Mouse (Mus musculus) adrenal gland, adult 18-20 months (tissue): ENCODE results near the gene Fscn1. TPM values are rescaled to one million over a fixed set of nuclear protein-coding genes. Genes with fewer than 3 reads are reported as not detected.

ENCODE experiments used
- DNase-seq, 2 experiments: peaks; one replicate each; pipeline ENCODE4 v3.0.0; 2021 to 2022; ENCODE audit warnings: low spot score in 2 of 2
- long read RNA-seq, 2 experiments: library from polyadenylated mRNA; stranded (forward); transcript quantifications; one replicate each; pipeline ENCODE4 v2.0.0; 2021
- total RNA-seq, 2 experiments: library from RNA; stranded (reverse); gene quantifications; 1 replicate in 1 of 2; 2 replicates in 1 of 2; pipeline ENCODE4 v1.2.3; 2021

The Fscn1 gene
- 10 to 100 TPM; 17.3 to 25.6 TPM for total RNA-seq
- long read RNA-seq, experiment 1, transcript Fscn1-201 (5 exons, 2,675 nt) = major isoform, 28 of 30 reads
- long read RNA-seq, experiment 1, partial matches to known transcripts = 0 of 30 reads
- long read RNA-seq, experiment 1, other reads (novel, unspliced or antisense) = 2 of 30 reads
- long read RNA-seq, experiment 2, transcript Fscn1-201 (5 exons, 2,675 nt) = major isoform, 24 of 30 reads
- long read RNA-seq, experiment 2, partial matches to known transcripts = 5 of 30 reads
- long read RNA-seq, experiment 2, other reads (novel, unspliced or antisense) = 1 of 30 reads

DNA sequence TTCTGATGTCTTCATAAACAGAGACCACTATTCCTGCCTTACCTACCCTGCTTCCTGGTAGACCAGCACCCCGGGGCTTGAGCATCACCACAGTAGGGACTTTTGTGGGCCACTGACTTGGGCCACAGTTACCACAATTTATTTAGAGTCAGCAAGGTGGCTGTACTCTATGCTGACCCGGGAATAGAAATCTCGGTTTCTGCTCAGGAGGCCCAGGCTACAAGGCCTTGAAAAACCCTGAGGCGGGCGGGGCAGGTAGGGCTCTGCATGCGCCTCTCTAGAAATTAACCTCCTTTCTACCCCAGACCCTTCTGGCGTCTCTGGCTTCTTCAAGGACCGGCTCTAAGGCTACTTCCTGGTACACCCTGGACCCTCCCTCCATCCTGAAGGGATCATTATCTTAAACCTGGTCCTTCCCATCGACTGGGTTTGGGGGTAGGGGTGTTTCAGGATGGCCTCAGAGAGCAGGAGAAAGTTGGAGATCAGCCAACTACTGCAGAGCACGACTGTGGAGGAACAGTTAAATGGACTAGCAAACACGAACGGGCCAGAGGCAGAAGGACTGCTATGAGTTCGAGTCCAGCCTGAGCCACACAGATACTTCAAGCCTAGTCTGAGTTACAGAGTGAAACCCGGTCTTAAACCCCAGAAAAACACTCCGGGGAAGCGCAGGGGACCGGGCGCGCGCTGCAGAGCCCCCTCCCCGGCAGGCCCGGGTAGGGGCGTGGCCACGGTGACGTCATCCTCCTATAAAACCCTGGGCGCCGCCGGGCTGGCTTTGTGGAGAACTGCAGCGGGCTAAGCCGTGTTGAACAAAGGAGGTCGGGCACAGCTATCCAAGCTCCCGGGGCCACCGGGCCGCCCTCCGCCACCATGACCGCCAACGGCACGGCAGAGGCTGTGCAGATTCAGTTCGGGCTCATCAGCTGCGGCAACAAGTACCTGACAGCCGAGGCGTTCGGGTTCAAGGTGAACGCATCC is at the start of gene Fscn1:
TSS of gene Fscn1 (plus strand) at position 768 of the 981 bp plus-strand sequence.
- peak; percentile 82 to 89 for DNase-seq

DNA sequence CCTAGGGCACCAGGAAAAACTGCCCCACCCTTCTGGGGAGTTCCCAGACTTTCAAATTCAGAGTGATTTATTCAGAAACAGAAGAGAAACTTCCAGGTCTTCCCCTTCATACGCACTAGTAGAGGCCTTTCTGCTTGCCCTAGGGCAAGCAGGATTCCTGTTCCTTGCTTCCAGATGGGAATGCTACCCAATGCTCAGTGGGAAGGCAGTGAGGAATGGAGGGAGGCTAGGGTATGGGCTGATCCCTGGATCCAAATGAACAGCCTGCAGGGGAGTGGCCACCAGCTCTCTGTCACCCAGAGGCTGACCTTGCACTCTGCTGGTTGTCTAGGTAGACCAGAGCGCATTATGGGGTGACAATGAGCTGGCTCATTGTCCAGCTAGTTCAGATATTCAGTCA is 48.5 kb upstream of the Fscn1 start:
- no peak for DNase-seq

DNA sequence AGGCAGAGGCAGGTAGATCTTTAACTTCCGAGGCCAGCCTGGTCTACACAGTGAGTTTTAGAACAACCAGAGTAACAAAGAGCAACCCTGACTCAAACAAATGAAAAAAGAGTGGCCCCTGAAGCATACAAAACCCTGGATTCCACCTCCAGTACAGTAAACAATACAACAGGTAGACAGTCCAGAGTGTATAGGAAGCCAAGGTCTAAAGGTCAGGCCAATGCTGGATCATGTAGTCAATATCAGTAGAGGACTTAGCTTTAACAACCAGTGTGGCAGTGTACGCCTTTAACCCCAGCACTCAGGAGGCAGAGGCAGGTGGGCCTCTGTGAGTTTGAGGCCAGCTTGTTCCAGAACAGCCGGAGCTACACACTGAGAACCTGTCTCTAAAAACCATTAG is 47.8 kb upstream of the Fscn1 start:
- DNase-seq = no peak

DNA sequence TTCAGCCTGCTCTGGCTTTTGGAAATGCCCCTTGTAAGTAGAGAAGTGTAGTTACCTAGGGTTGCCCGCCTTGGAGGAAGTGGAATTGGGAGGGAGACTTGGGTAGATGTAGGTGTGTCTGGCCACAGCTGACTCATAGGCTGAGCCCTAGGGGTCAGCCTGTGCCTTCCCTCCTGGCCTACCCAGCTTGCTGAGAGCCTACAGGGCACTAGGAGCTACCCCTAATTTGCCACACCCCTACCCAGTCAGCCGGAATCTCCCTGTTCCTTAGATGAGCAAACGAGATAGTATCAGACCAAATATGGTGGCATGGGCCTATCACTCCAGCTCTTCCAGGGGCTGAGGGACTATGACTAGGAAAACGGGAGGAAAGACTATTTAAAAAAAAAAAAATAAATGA is 47.4 kb upstream of the Fscn1 start:
- DNase-seq = no peak

GRCm38 (mm10) chr5:142915231-142915630 is 44.9 kb upstream of the Fscn1 start:
- no peak for DNase-seq

DNA sequence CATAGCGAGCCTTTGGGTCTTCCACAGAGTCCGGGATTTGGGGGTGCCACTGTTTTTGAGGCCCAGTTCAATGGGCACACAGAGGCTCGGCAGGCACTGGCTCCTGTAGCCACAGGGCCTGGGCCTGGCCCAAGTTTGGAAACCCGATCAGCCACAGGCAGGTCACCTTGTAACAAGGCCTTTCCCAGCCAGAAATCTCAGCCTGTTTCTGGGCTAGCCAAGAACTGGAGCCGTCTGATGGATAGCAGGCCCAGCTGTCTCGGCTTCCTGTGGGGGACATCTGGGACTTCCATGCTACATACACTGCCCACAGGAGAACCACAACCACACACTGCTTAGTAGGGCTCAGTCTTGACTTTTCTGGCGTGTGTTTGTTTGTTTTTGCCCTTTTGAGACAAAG is 43.5 kb upstream of the Fscn1 start:
- no peak for DNase-seq

DNA sequence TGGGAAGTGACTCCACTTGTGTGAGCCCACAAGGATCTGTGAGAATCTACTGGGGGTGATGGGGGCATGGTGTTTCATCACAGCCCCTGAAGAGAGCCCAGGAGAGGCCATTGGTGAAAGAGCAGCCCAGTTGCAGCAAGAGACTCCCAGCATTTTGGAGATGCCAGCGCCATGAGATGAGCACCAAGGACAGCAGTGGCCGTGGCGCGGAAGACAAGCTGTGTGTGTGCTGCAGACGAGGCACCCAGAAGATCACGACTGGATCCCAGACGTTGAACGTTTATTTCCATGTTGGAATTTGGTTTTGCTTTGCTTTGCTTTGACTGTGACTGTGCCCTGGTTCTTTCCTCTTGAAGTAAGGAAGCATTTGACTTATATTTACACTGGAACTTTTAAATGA is 42.7 kb upstream of the Fscn1 start:
- no peak for DNase-seq

DNA sequence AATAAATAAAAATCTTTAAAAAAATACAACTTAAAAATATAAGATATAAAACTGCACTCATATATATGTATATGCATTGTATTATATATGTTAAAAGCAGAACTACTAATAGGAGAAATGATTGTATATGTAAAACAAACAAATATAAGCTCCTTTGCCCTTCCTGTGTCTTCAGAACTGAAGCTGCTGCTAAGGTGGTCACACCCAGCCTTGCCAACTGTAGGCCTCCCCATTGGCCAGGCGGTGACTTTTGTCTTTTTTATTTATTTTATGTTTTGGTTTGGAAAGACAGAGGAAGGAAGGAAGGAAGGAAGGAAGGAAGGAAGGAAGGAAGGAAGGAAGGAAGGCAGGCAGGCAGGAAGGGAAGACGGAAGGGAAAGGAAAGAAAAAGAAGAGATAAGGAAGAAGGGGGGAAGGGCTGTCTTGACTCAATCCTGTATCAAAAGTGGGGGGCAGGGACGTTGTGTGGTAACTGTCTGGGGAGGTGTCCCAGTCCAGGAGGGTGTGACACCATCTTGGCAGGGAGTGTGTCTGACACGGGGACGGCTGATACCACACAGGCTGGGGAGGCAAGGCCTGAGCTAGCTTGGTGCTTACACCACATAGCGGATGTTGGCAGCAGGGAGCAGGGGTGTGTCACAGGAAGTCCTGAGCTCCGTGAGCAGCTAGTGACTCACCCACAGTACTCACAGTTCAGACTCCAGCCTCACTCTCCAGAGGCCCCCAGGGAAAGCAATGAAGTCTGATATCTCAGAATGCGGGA is 39.7 kb upstream of the Fscn1 start:
- peak; percentile 61 to 70 for DNase-seq

DNA sequence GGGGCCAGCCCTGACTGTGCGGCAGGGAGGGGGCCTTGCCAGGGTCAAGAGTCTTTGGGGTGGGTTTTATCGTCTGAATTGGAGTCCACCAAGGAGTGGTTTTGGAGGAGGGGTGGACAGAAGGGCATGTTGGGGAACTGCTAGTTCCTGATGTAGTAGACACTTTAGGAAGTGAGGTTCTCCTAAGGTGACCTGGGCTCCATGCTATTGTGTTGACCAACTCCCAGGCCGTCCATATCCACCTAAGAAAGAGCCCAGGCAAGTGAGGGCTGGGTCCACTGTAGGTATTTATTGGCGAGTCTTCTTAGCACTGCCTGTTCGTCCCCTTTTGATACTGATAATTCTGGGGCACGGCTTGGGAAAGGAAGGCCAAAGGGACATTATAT is 39.1 kb upstream of the Fscn1 start:
- no peak for DNase-seq

GRCm38 (mm10) chr5:142922251-142922650 is 37.9 kb upstream of the Fscn1 start:
- DNase-seq = no peak

- no peak for DNase-seq
Measured at GRCm38 (mm10) chr5:142923781-142924180, 36.4 kb upstream of the Fscn1 start.

GRCm38 (mm10) chr5:142924336-142924959 is 35.7 kb upstream of the Fscn1 start:
- DNase-seq = no peak

- no peak for DNase-seq
Measured at GRCm38 (mm10) chr5:142926204-142926939, 33.8 kb upstream of the Fscn1 start.

GRCm38 (mm10) chr5:142926940-142927228 is 33.3 kb upstream of the Fscn1 start:
- no peak for DNase-seq

- no peak for DNase-seq
Measured at GRCm38 (mm10) chr5:142927341-142927930, 32.7 kb upstream of the Fscn1 start.

GRCm38 (mm10) chr5:142928749-142929399 is 31.3 kb upstream of the Fscn1 start:
- peak; percentile 76 to 83 for DNase-seq

- no peak for DNase-seq
Measured at GRCm38 (mm10) chr5:142929400-142929752, 30.8 kb upstream of the Fscn1 start.

DNA sequence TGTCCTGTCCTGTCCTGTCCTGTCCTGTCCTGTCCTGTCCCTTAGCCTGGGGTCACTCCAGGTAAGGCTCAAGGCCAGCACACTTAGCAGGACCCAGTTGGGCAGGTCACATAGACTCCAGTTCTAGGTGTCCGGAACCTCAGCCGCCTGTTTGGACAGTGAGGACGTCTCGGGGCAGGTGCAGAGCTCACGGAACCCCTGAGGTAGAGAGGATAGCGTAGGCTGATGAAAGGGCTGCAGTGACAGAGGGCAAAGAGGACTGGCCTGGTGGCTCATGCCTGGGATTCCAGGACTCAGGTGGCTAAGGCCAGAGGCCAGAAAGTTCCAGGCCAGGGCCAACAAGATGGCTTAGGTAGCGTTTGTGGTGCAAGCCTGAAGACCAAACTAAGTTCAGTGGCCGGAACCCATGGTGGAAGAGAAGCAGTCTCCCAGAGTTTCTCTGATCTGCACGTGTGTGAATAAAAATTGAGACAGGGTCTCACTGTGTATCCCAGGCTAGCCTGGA is 28.9 kb upstream of the Fscn1 start:
- no peak for DNase-seq

DNA sequence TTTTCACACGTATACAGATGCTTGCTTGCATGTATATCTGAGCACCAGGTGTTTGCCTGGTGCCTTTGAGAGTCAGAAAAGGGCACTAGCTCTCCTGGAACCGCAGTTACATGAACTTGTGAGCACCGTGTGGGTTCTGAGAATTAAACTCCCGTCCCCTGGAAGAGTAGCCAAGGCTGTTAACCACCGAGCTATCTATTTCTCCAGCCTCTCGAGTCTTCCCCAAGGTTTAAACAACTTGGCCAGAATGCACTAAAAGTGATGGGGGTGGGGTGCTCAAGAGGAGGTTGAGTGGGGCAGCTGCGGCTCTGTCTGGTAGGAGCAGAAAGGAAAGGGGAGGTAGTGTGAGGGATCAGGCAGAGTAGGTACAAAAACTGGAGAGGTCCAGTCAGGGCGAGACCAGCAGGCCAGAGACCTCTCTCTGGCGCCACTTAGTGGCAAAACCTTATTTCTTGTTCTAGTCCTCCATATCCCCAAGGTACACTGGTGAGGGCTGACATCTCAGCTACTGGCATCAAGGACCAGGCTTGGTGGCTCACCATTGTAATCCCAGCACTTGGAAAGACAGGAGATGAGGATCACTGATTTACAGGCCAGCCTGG is 28.0 kb upstream of the Fscn1 start:
- DNase-seq = peak; percentile 68 to 80
